In the genomic region with DNA sequence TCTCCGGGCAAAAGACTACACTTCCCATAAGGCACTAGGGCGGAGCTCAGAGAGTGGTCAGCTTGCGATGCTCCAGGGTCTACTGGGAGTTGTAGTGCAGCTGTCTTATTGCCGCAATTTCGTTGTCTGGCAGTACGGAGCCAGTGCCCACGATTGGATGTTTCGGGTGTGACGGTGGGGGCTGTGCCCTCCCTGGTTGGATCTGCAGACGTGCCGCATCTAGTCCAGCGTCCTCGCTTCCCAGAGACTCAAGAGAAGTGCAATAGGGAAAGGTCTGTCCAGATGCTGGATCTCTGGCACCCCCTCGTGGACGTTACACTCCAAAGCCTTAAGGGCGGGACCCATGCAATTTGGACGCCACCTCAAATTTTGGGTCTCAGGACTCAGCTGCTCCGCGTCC, we compare ENCODE assay signal across 8 mouse cellular contexts. TPM values are rescaled to one million over a fixed set of nuclear protein-coding genes. Genes with fewer than 3 reads are reported as not detected.
DNase-seq lines count a peak whose midpoint lies in the region; ATAC-seq and TF ChIP-seq lines count a peak whose summit lies in the region.

No protein-coding gene starts in this region.

- peak overlapping the region; percentile 57 for H3K4me2 ChIP-seq in heart, embryonic 15.5 days
- H3K4me2 ChIP-seq in liver, embryonic 14.5 days (ENCODE audit: low read depth): peak overlapping the region; percentile 57
- peak overlapping the region; percentile 59 for H3K4me2 ChIP-seq in neural tube, embryonic 12.5 days (replicated peaks)

- H3K27me3 ChIP-seq in forebrain, embryonic 10.5 days (ENCODE audit: poor library complexity, severe bottlenecking): no peaks in the 10 kb centered on the region
- no peaks in the 10 kb centered on the region for H3K27me3 ChIP-seq in heart, embryonic 15.5 days
- H3K27me3 ChIP-seq in liver, embryonic 14.5 days (ENCODE audit: control insufficient read depth, insufficient read depth, low read length): no peaks in the 10 kb centered on the region
- H3K27me3 ChIP-seq in neural tube, embryonic 12.5 days (replicated peaks): no peaks in the 10 kb centered on the region

- H3K9me3 ChIP-seq in forebrain, embryonic 10.5 days: no peaks in the 10 kb centered on the region
- no peaks in the 10 kb centered on the region for H3K9me3 ChIP-seq in heart, embryonic 15.5 days (replicated peaks)
- no peaks in the 10 kb centered on the region for H3K9me3 ChIP-seq in liver, embryonic 14.5 days (ENCODE audit: control insufficient read depth, low read length)
- no peaks in the 10 kb centered on the region for H3K9me3 ChIP-seq in neural tube, embryonic 12.5 days

- WGBS in forebrain, embryonic 10.5 days: 8% methylated on average over 19 of the region's 19 CpGs
- WGBS in heart, embryonic 15.5 days: 4% methylated on average over 19 of the region's 19 CpGs
- 9% methylated on average over 19 of the region's 19 CpGs for WGBS in liver, embryonic 14.5 days (ENCODE audit: insufficient replicate concordance)
- WGBS in neural tube, embryonic 12.5 days: 5% methylated on average over 19 of the region's 19 CpGs

- ATAC-seq in CD4-positive, CD25-positive, alpha-beta regulatory T cell, adult 4 months: peak; percentile 60
- peak; percentile 98 for ATAC-seq in heart, embryonic 15.5 days (replicated peaks; ENCODE audit: insufficient number of reproducible peaks, insufficient read depth, low FRiP score, low read depth)
- peak; percentile 85 for ATAC-seq in liver, embryonic 14.5 days (ENCODE audit: insufficient read depth)
- peak; percentile 97 for ATAC-seq in neural tube, embryonic 12.5 days (ENCODE audit: low FRiP score, low read depth)

- no peak for TF ChIP-seq EP300 in liver, embryonic 14.5 days (IDR thresholded peaks at IDR 0.05; ENCODE audit: low read depth)

- H3K36me3 ChIP-seq in forebrain, embryonic 10.5 days (replicated peaks): peaks cover 32% of the 10 kb centered on the region
- H3K36me3 ChIP-seq in heart, embryonic 15.5 days: peaks cover 21% of the 10 kb centered on the region
- H3K36me3 ChIP-seq in liver, embryonic 14.5 days (replicated peaks; ENCODE audit: control insufficient read depth, insufficient read depth, low read depth): peaks cover 4% of the 10 kb centered on the region; the same call in 1 of the 2 replicates
- H3K36me3 ChIP-seq in neural tube, embryonic 12.5 days: peaks cover 15% of the 10 kb centered on the region

- peak overlapping the region; percentile 63 for H3K27ac ChIP-seq in forebrain, embryonic 10.5 days
- no peak overlapping the region for H3K27ac ChIP-seq in heart, embryonic 15.5 days
- no peak overlapping the region for H3K27ac ChIP-seq in liver, embryonic 14.5 days
- no peak overlapping the region for H3K27ac ChIP-seq in neural tube, embryonic 12.5 days

- peak; percentile 93 for DNase-seq in c-Kit-positive CD71-negative TER-119-negative erythroid progenitor cells, embryonic 14.5 days (ENCODE audit: low read depth)
- peak; percentile 89 for DNase-seq in forebrain, embryonic 10.5 days (ENCODE audit: extremely low spot score, low spot score)
- peak; percentile 97 to 98 for DNase-seq in kidney, postnatal 25 days
- peak; percentile 76 to 83 (median 79) for DNase-seq in liver, embryonic 14.5 days (ENCODE audit: low read depth in 3 of 3, low spot score in 3 of 3)
- peak; percentile 100 for DNase-seq in telencephalon, adult 2 months (ENCODE audit: low read depth, low spot score)

- peak overlapping the region; percentile 17; the same call in 1 of the 2 replicates for H3K9ac ChIP-seq in heart, embryonic 15.5 days
- no peak overlapping the region for H3K9ac ChIP-seq in liver, embryonic 14.5 days (replicated peaks)
- 0 out of 2 replicates have a peak overlapping the region, but pooled peaks have one; percentile 14 for H3K9ac ChIP-seq in neural tube, embryonic 12.5 days

- H3K4me1 ChIP-seq in forebrain, embryonic 10.5 days: peaks cover 12% of the 10 kb centered on the region
- peaks cover 3% of the 10 kb centered on the region for H3K4me1 ChIP-seq in heart, embryonic 15.5 days (replicated peaks)
- 0 out of 4 replicates have a peak, but pooled peaks cover 0 to 4% of the 10 kb centered on the region in 2 experiments for H3K4me1 ChIP-seq in liver, embryonic 14.5 days (replicated peaks; ENCODE audit: control insufficient read depth in 2 of 2, insufficient read depth in 2 of 2, low read length in 1 of 2)
- H3K4me1 ChIP-seq in neural tube, embryonic 12.5 days: no peaks in the 10 kb centered on the region

- H3K4me3 ChIP-seq in forebrain, embryonic 10.5 days: peak overlapping the region; percentile 48
- H3K4me3 ChIP-seq in heart, embryonic 15.5 days: peak overlapping the region; percentile 38
- peak overlapping the region; percentile 41 to 54 for H3K4me3 ChIP-seq in liver, embryonic 14.5 days (ENCODE audit: insufficient read depth in 1 of 2, low read depth in 2 of 2, low read length in 2 of 2)
- H3K4me3 ChIP-seq in neural tube, embryonic 12.5 days: peak overlapping the region; percentile 21

- TF ChIP-seq CTCF in liver, embryonic 14.5 days (IDR thresholded peaks at IDR 0.05; ENCODE audit: low read depth): peak; percentile 96

RNA-seq across cellular contexts. Expression of a gene that starts 19.2 kb away (rescaled TPM):
- 10 to 100 TPM; 46.4 to 77.9 TPM for polyA plus RNA-seq in CD4-positive, CD25-positive, alpha-beta regulatory T cell, adult 4 months (2017; shearing (Covaris generic))
- polyA plus RNA-seq in forebrain, embryonic 10.5 days (2016; fragmentation: Nextera tagmentation; extraction: Ambion mirVana): 38.2 and 39.1 TPM in 2 replicates
- 79.4 and 84.5 TPM in 2 replicates for polyA plus RNA-seq in heart, embryonic 15.5 days (2015; fragmentation: Nextera tagmentation; extraction: Ambion mirVana)
- polyA plus RNA-seq in liver, embryonic 14.5 days (2012; rRNA removed): 38.8 and 40.6 TPM in 2 replicates
- polyA plus RNA-seq in liver, embryonic 14.5 days (2014; fragmentation: Nextera tagmentation; extraction: Ambion mirVana): 35.9 and 39.4 TPM in 2 replicates
- 25.7 and 29.2 TPM in 2 replicates for polyA plus RNA-seq in neural tube, embryonic 12.5 days (2016; fragmentation: Nextera tagmentation; extraction: Ambion mirVana)

RNA-seq across cellular contexts. Expression of a gene that starts 26.1 kb away (rescaled TPM):
- polyA plus RNA-seq in CD4-positive, CD25-positive, alpha-beta regulatory T cell, adult 4 months (2017; shearing (Covaris generic)): not detected
- polyA plus RNA-seq in forebrain, embryonic 10.5 days (2016; fragmentation: Nextera tagmentation; extraction: Ambion mirVana): not detected in 2 replicates
- 0.13 and 1.2 TPM in 2 replicates for polyA plus RNA-seq in heart, embryonic 15.5 days (2015; fragmentation: Nextera tagmentation; extraction: Ambion mirVana)
- polyA plus RNA-seq in liver, embryonic 14.5 days (2012; rRNA removed): not detected in 2 replicates
- polyA plus RNA-seq in liver, embryonic 14.5 days (2014; fragmentation: Nextera tagmentation; extraction: Ambion mirVana): not detected in 2 replicates
- not detected in 2 replicates for polyA plus RNA-seq in neural tube, embryonic 12.5 days (2016; fragmentation: Nextera tagmentation; extraction: Ambion mirVana)

RNA-seq across cellular contexts. Expression of a gene that starts 27.9 kb away (rescaled TPM):
- polyA plus RNA-seq in CD4-positive, CD25-positive, alpha-beta regulatory T cell, adult 4 months (2017; shearing (Covaris generic)): not detected
- polyA plus RNA-seq in forebrain, embryonic 10.5 days (2016; fragmentation: Nextera tagmentation; extraction: Ambion mirVana): 0.07 TPM in 1 of 2 replicates, not detected in the other
- 0.15 and 0.66 TPM in 2 replicates for polyA plus RNA-seq in heart, embryonic 15.5 days (2015; fragmentation: Nextera tagmentation; extraction: Ambion mirVana)
- not detected in 2 replicates for polyA plus RNA-seq in liver, embryonic 14.5 days (2012; rRNA removed)
- polyA plus RNA-seq in liver, embryonic 14.5 days (2014; fragmentation: Nextera tagmentation; extraction: Ambion mirVana): not detected in 2 replicates
- not detected in 2 replicates for polyA plus RNA-seq in neural tube, embryonic 12.5 days (2016; fragmentation: Nextera tagmentation; extraction: Ambion mirVana)

RNA-seq across cellular contexts. Expression of a gene that starts 32.4 kb away (rescaled TPM):
- polyA plus RNA-seq in CD4-positive, CD25-positive, alpha-beta regulatory T cell, adult 4 months (2017; shearing (Covaris generic)): not detected
- 0.25 TPM in 1 of 2 replicates, not detected in the other for polyA plus RNA-seq in forebrain, embryonic 10.5 days (2016; fragmentation: Nextera tagmentation; extraction: Ambion mirVana)
- 0.33 and 0.35 TPM in 2 replicates for polyA plus RNA-seq in heart, embryonic 15.5 days (2015; fragmentation: Nextera tagmentation; extraction: Ambion mirVana)
- 0.10 and 0.15 TPM in 2 replicates for polyA plus RNA-seq in liver, embryonic 14.5 days (2012; rRNA removed)
- 0.09 TPM in 1 of 2 replicates, not detected in the other for polyA plus RNA-seq in liver, embryonic 14.5 days (2014; fragmentation: Nextera tagmentation; extraction: Ambion mirVana)
- 0.23 TPM in 1 of 2 replicates, not detected in the other for polyA plus RNA-seq in neural tube, embryonic 12.5 days (2016; fragmentation: Nextera tagmentation; extraction: Ambion mirVana)

RNA-seq across cellular contexts. Expression of a gene that starts 34.5 kb away (rescaled TPM):
- under 1 TPM; 0.77 to 0.81 TPM for polyA plus RNA-seq in CD4-positive, CD25-positive, alpha-beta regulatory T cell, adult 4 months (2017; shearing (Covaris generic))
- 0.39 and 0.63 TPM in 2 replicates for polyA plus RNA-seq in forebrain, embryonic 10.5 days (2016; fragmentation: Nextera tagmentation; extraction: Ambion mirVana)
- polyA plus RNA-seq in heart, embryonic 15.5 days (2015; fragmentation: Nextera tagmentation; extraction: Ambion mirVana): 0.24 and 0.82 TPM in 2 replicates
- polyA plus RNA-seq in liver, embryonic 14.5 days (2012; rRNA removed): 0.95 and 2.1 TPM in 2 replicates
- 1.2 and 2.5 TPM in 2 replicates for polyA plus RNA-seq in liver, embryonic 14.5 days (2014; fragmentation: Nextera tagmentation; extraction: Ambion mirVana)
- 0.26 and 0.43 TPM in 2 replicates for polyA plus RNA-seq in neural tube, embryonic 12.5 days (2016; fragmentation: Nextera tagmentation; extraction: Ambion mirVana)
